Mouse (Mus musculus) bone marrow macrophage, adult 2 months (primary cell): ENCODE measurements around the gene Sdk2.

Source experiments
- CTCF ChIP-seq: IDR thresholded peaks from 2 replicates; pipeline ENCODE4 v1.5.1; 2012; ENCODE audit warnings: low read depth, mild to moderate bottlenecking, low read length, moderate library complexity
- POLR2A ChIP-seq: IDR thresholded peaks from 2 replicates; pipeline ENCODE4 v1.6.1; 2012; ENCODE audit warnings: mild to moderate bottlenecking, low read depth, low read length, borderline replicate concordance

DNA sequence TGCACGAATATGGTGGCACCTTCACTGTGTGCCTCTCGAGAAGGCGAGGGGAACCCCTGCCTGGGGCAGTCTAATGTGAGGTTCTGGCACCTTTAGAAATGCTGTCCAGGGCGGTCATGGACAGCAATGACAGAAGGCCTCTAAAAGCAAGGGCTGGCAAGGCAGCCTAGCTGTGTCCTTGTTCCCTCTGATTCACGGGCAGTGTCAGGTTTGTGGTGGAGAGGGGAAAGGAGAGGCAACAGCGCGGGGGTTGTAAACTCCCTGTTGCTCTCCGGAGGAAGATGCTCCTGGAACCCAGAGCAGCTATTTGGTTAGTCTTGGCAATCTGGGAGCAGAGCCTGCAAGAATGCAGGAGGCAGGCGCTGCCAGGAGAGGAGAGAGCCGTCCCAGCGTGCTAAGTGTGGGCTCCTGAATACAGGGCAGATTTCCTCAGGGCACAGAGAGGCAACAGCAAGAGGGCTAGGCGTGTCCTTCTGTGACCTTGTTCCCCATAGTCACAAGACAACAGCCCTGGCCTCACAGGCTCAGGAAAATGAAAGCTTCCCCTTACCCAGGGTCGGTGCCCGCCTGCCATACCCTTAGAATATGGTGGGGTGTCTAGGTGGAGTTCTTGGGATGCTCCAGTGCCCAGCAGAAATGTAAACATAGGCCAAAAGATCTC lies 289.9 kb downstream of the Sdk2 start:
- no peak for TF ChIP-seq CTCF
- no peak for TF ChIP-seq POLR2A
